Mouse (Mus musculus) olfactory bulb, adult 2 months (tissue): ENCODE results near the gene H3f3a.

ENCODE experiments used
- CTCF ChIP-seq: fragments of 200-500 bp; IDR thresholded peaks from 2 replicates; pipeline ENCODE4 v1.5.1; 2012; ENCODE audit warnings: low read depth, mild to moderate bottlenecking, low read length, moderate library complexity; ENCODE audit not compliant: insufficient read depth
- POLR2A ChIP-seq: fragments of 200-500 bp; IDR thresholded peaks from 2 replicates; pipeline ENCODE4 v1.6.1; 2012; ENCODE audit warnings: mild to moderate bottlenecking, low read depth, low read length, moderate library complexity; ENCODE audit not compliant: insufficient read depth

- no peak for TF ChIP-seq POLR2A
- no peak for TF ChIP-seq CTCF
These were observed 55.7 kb downstream of the H3f3a start for GRCm38 (mm10) chr1:180757956-180758520.
